8 mouse cellular contexts compared by ENCODE assay signal in genomic region chr15:33924094-33924890, GRCm38 (mm10).
DNase-seq lines count a peak whose midpoint lies in the region; ATAC-seq and TF ChIP-seq lines count a peak whose summit lies in the region.

No protein-coding gene starts in this region.

- DNase-seq in adrenal gland, adult 8-10 months: peak; percentile 26
- no peak for DNase-seq in adrenal gland, postnatal 4 days (ENCODE audit: low spot score in 2 of 2)
- DNase-seq in right cerebral cortex, adult 18-20 months: peak; percentile 39
- DNase-seq in right cerebral cortex, postnatal 14 days: no peak
- DNase-seq in layer of hippocampus, adult 2 months (ENCODE audit: low spot score in 2 of 2): peak; percentile 21 to 37
- DNase-seq in telencephalon, adult 2 months (ENCODE audit: low read depth, low spot score): peak; percentile 39
- DNase-seq in liver, embryonic 11.5 days (ENCODE audit: low spot score): no peak
- no peak for DNase-seq in thymus, postnatal 36 days

- 79% methylated on average over 5 of the region's 5 CpGs for WGBS in liver, embryonic 11.5 days

- no peak for TF ChIP-seq CTCF in layer of hippocampus, adult 2 months (conservative IDR thresholded peaks at IDR 0.05)

- no peaks in the 10 kb centered on the region for H3K4me1 ChIP-seq in liver, embryonic 11.5 days (replicated peaks; ENCODE audit: control insufficient read depth, insufficient read depth, low read length)

- H3K4me2 ChIP-seq in liver, embryonic 11.5 days: no peak overlapping the region

- H3K4me3 ChIP-seq in layer of hippocampus, adult 2 months: no peak overlapping the region
- no peak overlapping the region for H3K4me3 ChIP-seq in liver, embryonic 11.5 days (ENCODE audit: low read depth, low read length)

- H3K9ac ChIP-seq in liver, embryonic 11.5 days (ENCODE audit: low read depth, low read length): no peak overlapping the region

- H3K36me3 ChIP-seq in liver, embryonic 11.5 days (ENCODE audit: control insufficient read depth, insufficient read depth, low read length): no peaks in the 10 kb centered on the region

- no peak overlapping the region for H3K27ac ChIP-seq in layer of hippocampus, adult 2 months
- no peak overlapping the region for H3K27ac ChIP-seq in liver, embryonic 11.5 days (ENCODE audit: low read depth, low read length)

- ATAC-seq in liver, embryonic 11.5 days (replicated peaks; ENCODE audit: low FRiP score): no peak

- no peaks in the 10 kb centered on the region for H3K9me3 ChIP-seq in liver, embryonic 11.5 days (ENCODE audit: control insufficient read depth, low read length)

- no peaks in the 10 kb centered on the region for H3K27me3 ChIP-seq in liver, embryonic 11.5 days (replicated peaks; ENCODE audit: control insufficient read depth, insufficient read depth, low read length)

Comparison
In these comparisons a context has a peak if more than half of its experiments do, and no peak if none do; other contexts are left out.
1. DNase-seq: peak in adrenal gland, adult 8-10 months (single experiment), right cerebral cortex, adult 18-20 months (single experiment), layer of hippocampus, adult 2 months (2 of 2) and telencephalon, adult 2 months (single experiment); none in adrenal gland, postnatal 4 days (0 of 2), right cerebral cortex, postnatal 14 days (single experiment), liver, embryonic 11.5 days (single experiment) and thymus, postnatal 36 days (0 of 2).